Mouse (Mus musculus) forebrain, embryonic 16.5 days (tissue): ENCODE measurements around the gene Adamts3. TPM values are rescaled to one million over a fixed set of nuclear protein-coding genes. Genes with fewer than 3 reads are reported as not detected.
A peak's percentile ranks its signal among the peaks of the same experiment; 100 is the strongest.

Source experiments
- ATAC-seq: fragments of 200-750 bp; cut with Nextera tagmentation; 2 replicates; pipeline ENCODE4 v1.8.0; 2017; ENCODE audit warnings: mild to moderate bottlenecking, moderate library complexity
- H3K27ac ChIP-seq: fragments of 300-500 bp; sonication (generic); 2 replicates; pipeline ENCODE4 v1.5.1; 2014; ENCODE audit warnings: low read length, control low read depth
- H3K27me3 ChIP-seq: fragments of 300-500 bp; sonication (generic); replicated peaks from 2 replicates; pipeline ENCODE4 v1.6.1; 2014; ENCODE audit warnings: low read length; ENCODE audit not compliant: control insufficient read depth, insufficient read depth
- H3K36me3 ChIP-seq: fragments of 300-500 bp; sonication (generic); 2 replicates; pipeline ENCODE4 v1.6.1; 2014; ENCODE audit not compliant: control insufficient read depth, insufficient read depth
- H3K4me1 ChIP-seq: fragments of 300-500 bp; sonication (generic); replicated peaks from 2 replicates; pipeline ENCODE4 v1.6.1; 2014; ENCODE audit warnings: low read length; ENCODE audit not compliant: control insufficient read depth, insufficient read depth
- H3K4me2 ChIP-seq: fragments of 300-500 bp; sonication (generic); 2 replicates; pipeline ENCODE4 v1.6.1; 2014; ENCODE audit warnings: mild to moderate bottlenecking, low read length, control low read depth
- H3K4me3 ChIP-seq: fragments of 300-500 bp; sonication (generic); replicated peaks from 2 replicates; pipeline ENCODE4 v1.5.1; 2014; ENCODE audit warnings: mild to moderate bottlenecking, low read length, control low read depth
- H3K9ac ChIP-seq: fragments of 300-500 bp; sonication (generic); replicated peaks from 2 replicates; pipeline ENCODE4 v1.6.1; 2014; ENCODE audit warnings: low read depth, low read length, control low read depth
- H3K9me3 ChIP-seq: fragments of 300-500 bp; sonication (generic); 2 replicates; pipeline ENCODE4 v1.6.1; 2016; ENCODE audit warnings: low read length; ENCODE audit not compliant: control insufficient read depth
- WGBS: fragments of 180-500 bp; shearing (Covaris S2); extraction: QIAGEN DNeasy Blood & Tissue Kit; methylation state at CpG from one replicate; pipeline ENCODE4 v1.1.7; 2014; 5-methylcytosine and 5-hydroxymethylcytosine counted together
- polyA plus RNA-seq: library from polyadenylated mRNA; unstranded; fragments of >200 nt; fragmentation: Nextera tagmentation; extraction: Ambion mirVana; gene quantifications from 2 replicates; pipeline ENCODE4 v1.2.1, GENCODE M21; 2015

Gene Adamts3
- polyA plus RNA-seq = 14.3 and 18.1 TPM in 2 replicates

DNA sequence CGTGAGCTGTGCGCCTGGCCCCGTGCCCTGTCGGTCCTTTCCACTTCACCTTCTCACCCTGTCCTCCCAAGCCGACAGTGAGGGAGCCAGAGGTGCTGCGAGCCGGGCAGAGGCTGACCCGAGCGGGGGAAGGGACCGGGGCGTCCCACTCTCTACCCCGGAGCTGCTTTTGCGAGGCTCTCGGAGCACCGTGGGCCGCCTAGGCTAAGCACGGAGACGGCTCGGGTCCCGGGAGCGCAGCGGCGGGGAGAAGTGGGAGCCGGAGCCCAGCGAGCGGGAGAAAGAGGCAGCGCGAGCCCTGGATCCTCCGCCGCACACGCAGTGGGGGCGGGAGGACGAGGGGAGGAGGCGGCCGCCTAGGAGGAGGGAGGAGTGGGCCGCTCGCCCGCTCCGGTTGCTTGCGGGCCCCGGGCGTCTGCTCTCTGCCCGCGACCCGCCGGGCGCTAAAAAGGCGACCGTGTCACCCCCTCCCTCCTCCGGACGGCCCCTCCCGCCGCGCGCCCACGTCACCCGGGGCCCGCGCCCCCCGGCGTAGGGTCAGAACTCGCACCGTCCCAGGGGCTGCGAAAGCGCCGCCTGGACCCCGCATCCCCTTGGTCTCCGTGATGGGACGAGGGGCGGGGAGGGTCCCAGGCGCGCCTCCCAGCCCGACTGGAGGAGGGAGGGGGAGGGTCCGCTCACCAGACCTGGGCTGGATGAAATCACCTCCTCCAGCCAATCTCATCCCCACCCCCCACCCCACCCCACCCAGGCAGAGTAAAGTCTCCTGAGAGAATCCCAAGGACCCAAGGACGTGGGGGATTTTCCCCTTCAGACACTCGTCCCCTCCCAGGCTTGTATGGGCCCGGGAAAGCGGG is at the start of gene Adamts3:
Gene Adamts3, minus strand, starts transcription at position 284 of the 857 bp plus-strand sequence.
- H3K9ac ChIP-seq = peak within 1 kb of the TSS; percentile 77
- peak within 1 kb of the TSS; percentile 92 for H3K4me3 ChIP-seq
- peak within 1 kb of the TSS; percentile 100 for H3K4me2 ChIP-seq
- peaks cover 20% of the 10 kb centered on the region for H3K4me1 ChIP-seq
- peak; percentile 89 for ATAC-seq
- H3K27me3 ChIP-seq = no peaks in the 10 kb centered on the region
- H3K27ac ChIP-seq = peak within 1 kb of the TSS; percentile 89
- H3K36me3 ChIP-seq = no peaks in the 10 kb centered on the region
- H3K9me3 ChIP-seq = no peaks in the 10 kb centered on the region
- under 1% methylated on average over 72 of the region's 78 CpGs for WGBS

DNA sequence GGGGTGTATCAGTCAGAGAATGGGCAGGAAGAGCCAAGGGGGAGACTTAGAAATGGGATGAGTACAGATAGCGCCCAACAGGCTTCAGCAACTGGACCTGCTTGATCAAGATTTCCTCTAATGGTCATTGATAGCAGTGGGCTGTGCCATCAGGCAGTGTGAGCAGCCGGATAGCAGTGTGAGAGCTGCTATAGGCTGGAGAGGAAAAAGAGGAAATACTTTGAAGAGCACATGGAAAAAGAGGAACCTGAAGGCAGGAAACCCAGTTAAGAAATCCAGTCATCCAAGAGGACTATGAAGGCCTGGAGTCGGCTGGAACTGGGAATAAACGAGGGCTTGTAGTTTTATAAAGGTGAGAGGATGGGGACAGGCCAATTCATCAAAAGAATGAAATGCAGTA is 48.4 kb upstream of the Adamts3 start:
- Histone ChIP-seq H3K4me3 (no peak overlapping the region), H3K9me3 (no peaks in the 10 kb centered on the region), H3K36me3 (no peaks in the 10 kb centered on the region), H3K9ac (no peak overlapping the region), H3K4me1 (no peaks in the 10 kb centered on the region), H3K27me3 (no peaks in the 10 kb centered on the region), H3K27ac (no peak overlapping the region), H3K4me2 (no peak overlapping the region)
- WGBS = 84% methylated on average over 4 of the region's 4 CpGs
- no peak for ATAC-seq

DNA sequence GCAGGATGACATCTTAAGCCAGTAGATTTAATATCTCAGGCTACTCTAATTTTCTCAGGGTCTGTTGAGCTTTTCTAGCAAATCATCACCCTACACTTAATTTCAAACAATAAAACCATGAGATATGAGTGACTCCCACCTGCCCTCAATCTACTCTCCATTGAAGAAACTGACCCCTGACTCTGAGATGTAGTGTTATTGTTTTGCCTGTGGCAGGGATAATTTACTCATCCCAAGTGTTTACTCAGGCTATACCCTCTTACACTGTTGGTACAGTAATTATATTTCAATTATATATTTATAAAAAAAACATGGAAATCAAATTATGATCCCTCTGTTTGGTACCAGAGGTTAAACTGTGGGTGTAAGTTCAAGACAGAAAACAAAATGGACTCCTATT is 29.2 kb upstream of the Adamts3 start:
- Histone ChIP-seq H3K9ac (no peak overlapping the region), H3K9me3 (no peaks in the 10 kb centered on the region), H3K27ac (no peak overlapping the region), H3K36me3 (no peaks in the 10 kb centered on the region), H3K27me3 (no peaks in the 10 kb centered on the region), H3K4me3 (no peak overlapping the region), H3K4me1 (no peaks in the 10 kb centered on the region), H3K4me2 (no peak overlapping the region)
- ATAC-seq = no peak

DNA sequence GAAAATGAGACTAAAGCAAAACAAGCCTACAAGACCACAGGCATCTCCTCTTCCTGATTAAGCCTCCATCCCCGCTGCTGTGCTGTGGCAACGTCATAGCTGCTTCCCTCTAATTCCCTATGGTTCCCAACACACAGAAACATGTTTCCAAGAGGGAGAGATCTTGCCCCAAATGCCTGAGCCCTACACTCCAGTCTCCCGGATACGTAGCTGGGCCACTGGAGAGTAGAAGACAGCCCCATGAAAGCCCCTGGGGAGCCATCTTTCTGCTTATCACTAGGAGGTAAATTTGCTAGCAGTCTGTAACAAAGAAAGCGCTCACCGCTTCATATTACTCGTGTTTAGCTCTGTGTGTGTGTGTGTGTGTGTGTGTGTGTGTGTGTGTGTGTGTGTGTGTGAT is 28.8 kb upstream of the Adamts3 start:
- no peak overlapping the region for H3K4me2 ChIP-seq
- no peak overlapping the region for H3K27ac ChIP-seq
- H3K36me3 ChIP-seq = no peaks in the 10 kb centered on the region
- 43% methylated on average over 7 of the region's 7 CpGs for WGBS
- H3K9me3 ChIP-seq = no peaks in the 10 kb centered on the region
- no peak for ATAC-seq
- no peak overlapping the region for H3K9ac ChIP-seq
- no peaks in the 10 kb centered on the region for H3K27me3 ChIP-seq
- H3K4me3 ChIP-seq = no peak overlapping the region
- H3K4me1 ChIP-seq = no peaks in the 10 kb centered on the region

DNA sequence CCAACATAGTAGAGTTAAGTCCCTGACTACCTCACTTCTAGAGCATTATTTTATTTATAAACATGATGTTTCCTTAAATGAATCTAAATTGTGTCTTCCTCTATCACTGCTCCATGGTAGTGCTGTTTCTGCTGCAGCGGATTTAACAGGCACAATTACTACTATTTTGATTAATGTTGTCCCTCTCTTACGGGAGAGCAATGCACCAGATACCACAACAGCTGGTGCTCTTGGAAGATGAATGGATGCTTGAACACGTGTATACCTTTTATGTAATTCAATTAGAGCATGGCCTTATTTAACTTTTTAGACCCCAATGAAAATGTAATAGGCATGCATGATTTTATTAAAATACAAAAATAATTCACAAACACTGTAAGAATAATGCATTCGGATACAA is 28.4 kb upstream of the Adamts3 start:
- Histone ChIP-seq H3K4me3 (no peak overlapping the region), H3K36me3 (no peaks in the 10 kb centered on the region), H3K9me3 (no peaks in the 10 kb centered on the region), H3K27ac (no peak overlapping the region), H3K27me3 (no peaks in the 10 kb centered on the region), H3K9ac (no peak overlapping the region), H3K4me2 (no peak overlapping the region), H3K4me1 (no peaks in the 10 kb centered on the region)
- WGBS = 61% methylated on average over 4 of the region's 4 CpGs
- ATAC-seq = no peak

DNA sequence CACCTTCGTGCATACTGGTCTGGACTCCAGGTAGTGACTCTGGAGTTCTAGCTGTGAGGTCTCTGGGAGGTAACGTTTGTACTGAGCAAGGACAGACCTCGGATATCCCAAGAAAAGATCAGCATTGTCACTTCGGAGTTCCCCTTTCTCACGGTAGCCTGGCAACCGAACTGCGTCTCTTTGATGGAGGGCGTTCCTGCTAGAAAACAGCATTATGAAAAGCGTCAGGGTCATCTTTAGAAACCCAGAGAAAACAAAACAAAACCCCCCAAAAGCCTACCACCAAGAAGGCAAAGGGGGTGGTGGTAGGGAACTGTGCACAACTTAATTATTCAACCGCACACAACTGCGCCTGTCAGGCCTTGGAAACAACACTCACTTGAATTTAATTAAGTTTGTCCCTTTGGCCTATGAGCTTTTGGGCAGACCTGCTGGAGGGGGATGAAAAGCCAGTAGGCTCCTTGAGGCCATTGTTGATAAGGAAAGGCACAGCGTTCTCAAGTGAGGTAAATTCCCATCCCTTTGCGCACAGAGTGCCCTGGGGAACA is 23.8 kb upstream of the Adamts3 start:
- no peaks in the 10 kb centered on the region for H3K36me3 ChIP-seq
- no peak for ATAC-seq
- 8% methylated on average over 13 of the region's 13 CpGs for WGBS
- H3K4me3 ChIP-seq = no peak overlapping the region
- H3K9me3 ChIP-seq = no peaks in the 10 kb centered on the region
- no peaks in the 10 kb centered on the region for H3K27me3 ChIP-seq
- no peak overlapping the region for H3K27ac ChIP-seq
- H3K4me1 ChIP-seq = no peaks in the 10 kb centered on the region
- no peak overlapping the region for H3K4me2 ChIP-seq
- H3K9ac ChIP-seq = no peak overlapping the region

DNA sequence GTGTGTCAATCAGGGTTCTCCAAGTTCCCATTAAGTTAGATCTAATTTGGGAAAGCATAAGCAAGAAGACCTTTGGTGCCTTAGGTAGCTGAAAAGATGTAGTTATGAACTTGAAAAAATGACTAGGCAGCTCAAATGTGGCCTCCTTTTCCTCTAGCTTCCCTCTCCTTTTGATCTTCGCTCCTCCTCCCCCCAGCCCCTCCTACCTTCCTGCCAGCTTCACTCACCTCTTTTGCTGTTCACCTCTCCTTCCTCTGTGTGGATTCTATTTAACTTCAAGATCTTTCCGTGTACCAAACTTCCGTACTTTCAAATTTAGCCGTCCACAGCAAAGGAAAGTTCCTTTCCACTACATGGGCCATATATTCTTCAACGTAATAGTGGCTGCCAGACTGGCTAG is 17.9 kb upstream of the Adamts3 start:
- Histone ChIP-seq H3K4me2 (no peak overlapping the region), H3K9ac (no peak overlapping the region), H3K4me3 (no peak overlapping the region), H3K27ac (no peak overlapping the region), H3K9me3 (no peaks in the 10 kb centered on the region), H3K4me1 (peaks cover 5% of the 10 kb centered on the region; the same call in 1 of the 2 replicates), H3K36me3 (no peaks in the 10 kb centered on the region), H3K27me3 (no peaks in the 10 kb centered on the region)
- WGBS = 86% methylated on average over 5 of the region's 5 CpGs
- no peak for ATAC-seq

DNA sequence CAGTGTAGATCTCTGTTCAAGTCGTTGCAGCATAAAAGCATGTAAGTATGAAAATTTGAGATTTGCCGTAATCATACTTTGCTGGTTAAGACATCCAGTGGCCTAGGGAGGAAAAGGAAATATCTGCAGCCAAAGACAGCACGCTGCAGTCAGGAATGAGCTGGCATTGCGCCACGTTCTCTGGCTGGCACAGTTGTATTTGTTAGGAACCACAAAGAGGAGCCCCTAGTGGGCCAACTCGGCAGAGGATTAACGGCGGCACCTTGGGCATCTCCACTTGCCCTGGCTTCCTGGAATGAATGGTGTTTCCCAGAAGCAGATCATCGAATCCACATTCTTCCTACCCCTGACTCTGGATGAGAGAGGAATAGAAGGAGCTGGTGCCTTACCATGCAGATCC is 14.4 kb upstream of the Adamts3 start:
- 41% methylated on average over 9 of the region's 9 CpGs for WGBS
- Histone ChIP-seq H3K4me2 (no peak overlapping the region), H3K4me1 (peaks cover 5% of the 10 kb centered on the region; the same call in 1 of the 2 replicates), H3K27ac (no peak overlapping the region), H3K9ac (no peak overlapping the region), H3K9me3 (no peaks in the 10 kb centered on the region), H3K36me3 (no peaks in the 10 kb centered on the region), H3K4me3 (no peak overlapping the region), H3K27me3 (no peaks in the 10 kb centered on the region)
- peak; percentile 75 for ATAC-seq

DNA sequence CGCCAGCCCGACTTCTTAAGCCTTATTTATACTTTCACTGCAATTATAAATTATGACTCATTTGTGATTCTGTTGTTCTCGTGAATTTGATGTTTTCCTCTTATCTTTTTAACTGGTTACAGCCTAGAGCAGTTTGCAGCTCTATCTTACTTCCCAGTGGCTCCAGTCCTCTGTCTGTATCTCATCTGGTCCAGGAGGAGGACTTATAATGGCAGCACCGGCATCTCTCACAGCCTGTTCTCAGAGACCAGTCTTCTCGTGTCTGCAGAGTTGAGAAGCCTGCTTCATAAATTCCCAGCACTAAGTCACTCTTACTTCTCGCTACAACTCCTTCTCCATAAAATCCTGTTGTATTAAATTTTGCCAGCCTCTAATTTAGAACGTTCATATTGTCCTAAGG is 12.4 kb upstream of the Adamts3 start:
- no peak overlapping the region for H3K27ac ChIP-seq
- no peak overlapping the region for H3K4me3 ChIP-seq
- H3K4me1 ChIP-seq = peaks cover 5% of the 10 kb centered on the region; the same call in 1 of the 2 replicates
- ATAC-seq = no peak
- no peak overlapping the region for H3K9ac ChIP-seq
- no peak overlapping the region for H3K4me2 ChIP-seq
- H3K36me3 ChIP-seq = no peaks in the 10 kb centered on the region
- no peaks in the 10 kb centered on the region for H3K9me3 ChIP-seq
- 82% methylated on average over 7 of the region's 7 CpGs for WGBS
- H3K27me3 ChIP-seq = no peaks in the 10 kb centered on the region
